Mouse (Mus musculus) right cerebral cortex, postnatal 10 days (tissue): Measurements from ENCODE around the gene Nrtn.

Experiments
- DNase-seq, 2 experiments: peaks; one replicate each; pipeline ENCODE4 v3.0.0; 2021; ENCODE audit warnings: low spot score in 2 of 2

Nrtn gene

DNA sequence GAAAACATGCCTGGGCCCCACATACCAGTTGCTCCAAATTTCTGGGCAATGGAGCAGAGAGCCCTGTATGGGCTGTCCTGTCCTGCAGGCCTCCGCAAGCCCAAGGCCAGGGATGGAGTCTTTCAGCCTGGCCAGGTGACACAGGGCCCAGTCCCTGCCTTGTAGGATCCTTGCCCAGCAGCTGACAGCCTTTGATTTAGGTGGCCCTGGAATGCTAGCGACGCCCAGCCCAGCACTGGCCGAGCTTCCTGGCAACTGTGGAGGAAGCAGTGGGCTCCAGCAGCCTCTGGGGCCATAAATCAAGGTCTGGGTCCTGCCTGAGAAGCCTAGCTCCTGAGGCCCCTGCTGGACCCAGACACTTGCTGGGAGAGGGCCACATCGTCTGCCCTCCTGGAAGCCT lies 34.9 kb downstream of the Nrtn start:
- DNase-seq: no peak

GRCm38 (mm10) chr17:56717363-56718058 lies 39.8 kb downstream of the Nrtn start, which contains the start of the genes Ndufa11 and Vmac:
Gene Ndufa11 (plus strand): TSS chr17:56717767.
Gene Vmac (minus strand): TSS chr17:56718022.
- DNase-seq: peak; percentile 97 to 98

- DNase-seq: peak; percentile 98 to 99
Observed at GRCm38 (mm10) chr17:56716655-56717362, 40.5 kb downstream of the Nrtn start.

DNA sequence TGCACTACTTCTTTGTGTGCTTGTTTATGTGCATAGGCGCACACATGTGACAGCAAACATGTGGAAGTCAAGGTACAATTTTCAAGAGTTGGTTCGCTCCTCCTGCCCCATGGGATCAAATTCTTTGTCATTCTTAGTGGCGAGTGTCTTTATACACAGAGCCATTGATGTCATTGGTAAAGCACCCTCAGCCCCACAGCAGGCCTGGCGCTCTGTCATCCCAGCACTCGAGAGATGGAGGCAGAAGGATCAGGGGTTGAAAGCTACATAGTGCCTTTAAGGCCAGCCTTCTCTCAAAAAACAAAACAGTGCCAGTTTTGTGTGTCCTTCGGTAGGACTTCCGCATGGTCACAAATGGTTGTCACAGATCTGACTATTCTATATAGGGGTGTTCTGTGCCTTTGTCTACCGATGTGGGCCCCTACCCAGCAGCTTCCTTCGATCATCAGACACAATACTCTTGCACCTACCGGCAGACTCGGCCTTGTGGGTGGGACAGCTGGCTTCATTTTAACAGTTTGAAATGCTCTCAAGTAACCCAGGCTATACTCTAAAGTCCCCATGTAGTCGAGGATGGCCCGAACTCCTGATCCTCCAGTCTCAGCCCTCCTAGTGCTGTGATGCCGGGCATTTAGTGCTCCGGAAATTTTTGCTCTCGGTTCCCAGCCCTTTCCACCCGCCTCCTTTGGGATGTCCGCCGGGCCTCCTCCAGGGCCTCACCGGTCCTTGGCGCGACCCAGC lies 41.2 kb downstream of the Nrtn start:
- no peak for DNase-seq

DNA sequence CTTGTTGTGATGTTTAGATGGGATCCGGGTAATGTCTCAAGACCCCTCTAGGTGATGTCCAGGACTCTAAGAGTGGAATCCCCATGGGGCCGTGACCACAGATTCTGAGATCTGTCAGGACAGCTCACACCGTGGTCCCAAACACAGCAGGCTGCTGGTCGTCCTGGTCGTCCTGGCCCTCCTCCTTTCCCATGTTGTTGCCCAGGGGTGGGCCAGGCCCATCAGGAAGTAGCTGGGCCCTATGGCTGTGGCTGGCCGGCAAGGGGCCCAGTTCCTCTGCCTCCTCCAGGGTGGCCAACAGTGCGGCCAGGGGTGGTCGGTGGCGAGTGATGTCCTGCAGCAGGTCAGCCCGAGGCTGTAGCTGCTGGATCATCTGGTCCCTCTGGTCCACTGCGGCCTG lies 42.0 kb downstream of the Nrtn start:
- no peak for DNase-seq

- no peak for DNase-seq
Observed at GRCm38 (mm10) chr17:56709708-56710107, 47.6 kb downstream of the Nrtn start.

DNA sequence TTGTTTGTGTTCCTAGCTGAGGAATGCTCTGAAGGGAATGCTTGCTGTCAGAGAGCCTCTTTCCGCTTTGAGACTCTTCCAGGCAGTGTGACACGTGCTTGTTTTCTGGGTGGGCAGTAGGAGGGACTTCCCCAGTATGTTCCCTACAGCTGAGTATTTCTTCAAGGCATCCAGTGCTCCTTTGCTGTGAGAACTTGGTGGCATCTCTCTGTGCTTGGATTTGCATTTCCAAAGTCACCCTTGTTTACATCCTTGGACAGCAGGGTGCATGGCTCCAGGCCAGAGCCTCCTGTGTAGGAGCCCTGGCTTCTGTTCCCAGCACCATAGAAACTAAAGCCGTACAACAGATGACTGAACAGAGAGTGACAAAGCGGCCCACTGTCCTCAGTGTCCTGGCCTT lies 48.6 kb downstream of the Nrtn start:
- no peak for DNase-seq

DNA sequence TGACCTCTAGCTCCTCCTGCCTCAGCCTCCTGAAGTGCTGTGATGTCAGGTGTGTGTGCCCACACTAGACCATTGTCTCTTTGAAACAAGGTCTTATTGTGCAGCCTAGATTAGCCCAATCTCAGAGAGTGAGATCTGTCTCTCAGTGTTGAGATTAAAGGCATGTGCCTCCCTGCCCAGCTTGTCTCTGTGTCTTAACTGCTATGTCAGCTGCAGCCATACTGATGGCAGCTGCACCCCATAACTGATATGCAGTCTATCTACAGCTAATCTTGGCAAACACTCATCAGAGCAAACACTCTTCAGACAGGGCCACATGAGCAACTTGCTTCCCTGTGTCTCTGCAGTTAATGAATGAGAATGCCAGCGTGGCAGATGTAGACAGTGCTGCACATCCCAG lies 50.8 kb downstream of the Nrtn start:
- DNase-seq: no peak

- no peak for DNase-seq
Observed at GRCm38 (mm10) chr17:56703038-56703437, 54.3 kb downstream of the Nrtn start.
